Mouse (Mus musculus) olfactory bulb, adult 2 months (tissue): ENCODE results near the gene Chst2.

Experiments used
- CTCF ChIP-seq: fragments of 200-500 bp; IDR thresholded peaks from 2 replicates; pipeline ENCODE4 v1.5.1; 2012; ENCODE audit warnings: low read depth, mild to moderate bottlenecking, low read length, moderate library complexity; ENCODE audit not compliant: insufficient read depth
- POLR2A ChIP-seq: fragments of 200-500 bp; IDR thresholded peaks from 2 replicates; pipeline ENCODE4 v1.6.1; 2012; ENCODE audit warnings: mild to moderate bottlenecking, low read depth, low read length, moderate library complexity; ENCODE audit not compliant: insufficient read depth

DNA sequence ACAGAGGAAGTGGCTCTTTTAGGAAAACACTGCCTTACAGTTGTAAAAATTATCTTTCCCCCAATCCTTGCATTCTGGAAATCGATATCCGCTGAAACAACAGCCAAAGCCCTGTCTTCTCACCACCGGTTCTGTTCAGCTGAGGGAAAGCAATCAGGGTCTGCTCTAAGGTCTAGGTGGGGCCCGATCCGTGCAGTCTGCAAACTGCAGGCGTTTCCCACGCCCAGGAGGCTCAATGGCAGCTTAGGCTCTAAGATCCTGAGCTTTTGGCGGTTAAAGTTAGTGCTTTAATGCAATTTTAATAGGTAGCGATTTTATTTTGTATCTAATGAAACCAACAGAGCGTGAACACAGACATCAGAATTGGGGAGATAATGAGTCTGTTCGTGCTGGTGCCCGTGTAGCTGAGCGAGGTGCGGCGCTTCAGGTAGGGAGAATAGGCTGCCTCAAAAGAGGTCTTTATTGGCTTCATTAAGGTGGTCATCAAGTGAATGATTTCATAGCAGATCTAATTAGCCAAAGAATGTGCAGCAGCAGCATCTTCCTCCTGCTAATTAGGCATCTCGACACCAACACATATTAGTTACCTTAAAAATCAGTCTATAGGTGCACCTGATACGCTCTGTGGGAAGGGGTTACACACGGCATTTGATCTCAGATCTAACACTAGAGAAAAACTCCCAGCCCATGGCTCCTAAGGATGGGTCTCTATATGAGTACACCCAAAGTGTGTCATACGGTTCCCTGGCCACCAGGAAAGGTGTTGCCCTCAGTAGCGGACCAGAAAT lies 29.2 kb upstream of the Chst2 start:
- TF ChIP-seq CTCF (no peak), POLR2A (no peak)
